8 mouse cellular contexts compared by ENCODE assay signal in genomic region chr12:110498283-110499224, GRCm38 (mm10). TPM values are rescaled to one million over a fixed set of nuclear protein-coding genes. Genes with fewer than 3 reads are reported as not detected.
DNase-seq lines count a peak whose midpoint lies in the region; ATAC-seq and TF ChIP-seq lines count a peak whose summit lies in the region.

No protein-coding gene starts in this region.

- H3K27ac ChIP-seq in gastrocnemius, adult 2 months: peak overlapping the region; percentile 82
- H3K27ac ChIP-seq in kidney, embryonic 15.5 days: peak overlapping the region; percentile 75
- H3K27ac ChIP-seq in small intestine, adult 2 months (ENCODE audit: insufficient read depth, low read depth, low read length): peak overlapping the region; percentile 84

- no peak for TF ChIP-seq CTCF in gastrocnemius, adult 2 months (IDR thresholded peaks at IDR 0.05)
- peak; percentile 4; the same call in 1 of the 2 replicates for TF ChIP-seq CTCF in small intestine, adult 2 months (IDR thresholded peaks at IDR 0.05; ENCODE audit: extremely low read depth, insufficient read length, insufficient replicate concordance, low read depth, low read length)

- no peaks in the 10 kb centered on the region for H3K27me3 ChIP-seq in kidney, embryonic 15.5 days
- H3K27me3 ChIP-seq in small intestine, adult 2 months (ENCODE audit: control insufficient read depth, insufficient read depth, low read length): no peaks in the 10 kb centered on the region

- peak overlapping the region; percentile 62 for H3K4me3 ChIP-seq in gastrocnemius, adult 2 months
- no peak overlapping the region for H3K4me3 ChIP-seq in kidney, embryonic 15.5 days (replicated peaks)
- peak overlapping the region; percentile 34 for H3K4me3 ChIP-seq in small intestine, adult 2 months (ENCODE audit: low read depth, low read length)

- H3K9me3 ChIP-seq in kidney, embryonic 15.5 days (replicated peaks): no peaks in the 10 kb centered on the region

- peak; percentile 64 for DNase-seq in gastrocnemius, adult 2 months
- DNase-seq in gastrocnemius, postnatal 36 days: no peak
- peak; percentile 38 for DNase-seq in thymus, postnatal 4 days
- DNase-seq in thymus, adult 18-20 months: no peak
- DNase-seq in left cerebral cortex, adult 8-10 months (ENCODE audit: low spot score in 2 of 2): no peak
- no peak for DNase-seq in adipocyte (ENCODE audit: low spot score)

- intact Hi-C loops in gastrocnemius, adult 2 months (cut with DNase I): no loop called here
- intact Hi-C loops in gastrocnemius, postnatal 36 days (cut with DNase I): loop anchor here (5.0 kb wide), 1 partner anchor 39 kb away; no protein-coding TSS in a partner anchor

- TF ChIP-seq POLR2A in small intestine, adult 2 months (IDR thresholded peaks at IDR 0.05; ENCODE audit: low read depth, low read length): 0 out of 2 replicates have a peak, but pooled peaks have one; percentile 18

- ATAC-seq in kidney, embryonic 15.5 days (replicated peaks; ENCODE audit: low FRiP score): peak; percentile 44

- peaks cover 64% of the 10 kb centered on the region for H3K4me1 ChIP-seq in kidney, embryonic 15.5 days
- peaks cover 42% of the 10 kb centered on the region for H3K4me1 ChIP-seq in small intestine, adult 2 months (ENCODE audit: control insufficient read depth, insufficient read depth, insufficient read length, low read length)

- 0 out of 2 replicates have a peak overlapping the region, but pooled peaks have one; percentile 8 for H3K9ac ChIP-seq in kidney, embryonic 15.5 days

- no peaks in the 10 kb centered on the region for H3K36me3 ChIP-seq in kidney, embryonic 15.5 days
- 0 out of 2 replicates have a peak, but pooled peaks cover 2% of the 10 kb centered on the region for H3K36me3 ChIP-seq in small intestine, adult 2 months (ENCODE audit: control insufficient read depth, insufficient read depth, low read length)

- 50% methylated on average over 22 of the region's 22 CpGs for WGBS in kidney, embryonic 15.5 days
- 20% methylated on average over 22 of the region's 22 CpGs for WGBS in small intestine, adult 2 months

- peak overlapping the region; percentile 15 for H3K4me2 ChIP-seq in kidney, embryonic 15.5 days

RNA-seq across cellular contexts. Expression of gene Ppp2r5c, which starts 51.6 kb away (rescaled TPM):
- 10 to 100 TPM; 57.9 to 80.9 TPM for total RNA-seq in gastrocnemius, adult 2 months (2021)
- 10 to 100 TPM; 61.1 to 68.9 TPM for total RNA-seq in gastrocnemius, postnatal 36 days (2021)
- 141 and 143 TPM in 2 replicates for polyA plus RNA-seq in kidney, embryonic 15.5 days (2015; fragmentation: Nextera tagmentation; extraction: Ambion mirVana)
- 12.3 and 19.3 TPM in 2 replicates for polyA plus RNA-seq in small intestine, adult 2 months (2012; rRNA removed)
- 100 to 1,000 TPM; 247 to 274 (median 263) TPM for total RNA-seq in left cerebral cortex, adult 8-10 months (2022)

Comparison
In these comparisons a context has a peak if more than half of its experiments do, and no peak if none do; other contexts are left out.
1. DNase-seq: peak in gastrocnemius, adult 2 months (single experiment) and thymus, postnatal 4 days (single experiment); none in gastrocnemius, postnatal 36 days (0 of 2), thymus, adult 18-20 months (0 of 2), left cerebral cortex, adult 8-10 months (0 of 2) and adipocyte (single experiment).
2. Peak in every context shown above with its lines, with median percentiles within 50 percentile points of each other: H3K27ac ChIP-seq.